Mouse (Mus musculus) left cerebral cortex, postnatal 14 days (tissue): ENCODE data around the gene Prkca. TPM values are rescaled to one million over a fixed set of nuclear protein-coding genes. Genes with fewer than 3 reads are reported as not detected.

Experiments
- DNase-seq, 2 experiments: peaks; one replicate each; pipeline ENCODE4 v3.0.0; 2021 to 2022; ENCODE audit warnings: low spot score in 2 of 2, mixed read lengths in 1 of 2
- intact Hi-C: fragments of 180-260 bp; cut with DNase I; formaldehyde crosslinking; loops from one replicate; pipeline ENCODE4 v1.15.1; 2025
- total RNA-seq, 2 experiments: library from RNA; stranded (reverse); gene quantifications; 2 replicates each; pipeline ENCODE4 v1.2.3; 2021

The Prkca gene
- total RNA-seq, 2 experiments from 2014 or later = 135 to 157 TPM

- intact Hi-C loops = loop anchor here (5.0 kb wide), 3 partner anchors 46 to 216 kb away; no protein-coding TSS in a partner anchor
Measured at GRCm38 (mm10) chr11:108342781-108343768, 653 bp downstream of the Prkca start, which contains the start of gene Apoh. TSS of gene Apoh (plus strand) at chr11:108343354.

GRCm38 (mm10) chr11:108341783-108342182 is 1.9 kb downstream of the Prkca start:
- intact Hi-C loops = loop anchor here (5.0 kb wide), 3 partner anchors 44 to 214 kb away; no protein-coding TSS in a partner anchor
- no peak for DNase-seq

More at GRCm38 (mm10) chr11:108342781-108343768, 653 bp downstream of the Prkca start, which contains the start of gene Apoh:
- DNase-seq = peak; percentile 20 to 33

- DNase-seq = no peak
- intact Hi-C loops = loop anchor here (5.0 kb wide), 3 partner anchors 43 to 213 kb away; no protein-coding TSS in a partner anchor
Measured at GRCm38 (mm10) chr11:108340293-108340692, 3.4 kb downstream of the Prkca start.

- no peak for DNase-seq
- intact Hi-C loops = no loop called here
Measured at GRCm38 (mm10) chr11:108336445-108336844, 7.3 kb downstream of the Prkca start.

- DNase-seq = no peak
- intact Hi-C loops = no loop called here
Measured at GRCm38 (mm10) chr11:108335536-108335935, 8.2 kb downstream of the Prkca start.

- intact Hi-C loops = no loop called here
- DNase-seq = no peak
Measured at GRCm38 (mm10) chr11:108334658-108335057, 9.1 kb downstream of the Prkca start.

- DNase-seq = no peak
- intact Hi-C loops = no loop called here
Measured at GRCm38 (mm10) chr11:108333583-108334379, 9.9 kb downstream of the Prkca start.

- intact Hi-C loops = no loop called here
- DNase-seq = no peak
Measured at GRCm38 (mm10) chr11:108333006-108333405, 10.7 kb downstream of the Prkca start.

- intact Hi-C loops = no loop called here
- DNase-seq = no peak
Measured at GRCm38 (mm10) chr11:108330818-108331217, 12.9 kb downstream of the Prkca start.

- intact Hi-C loops = no loop called here
- no peak for DNase-seq
Measured at GRCm38 (mm10) chr11:108325943-108326342, 17.8 kb downstream of the Prkca start.

- intact Hi-C loops = no loop called here
- DNase-seq = no peak
Measured at GRCm38 (mm10) chr11:108322156-108322555, 21.6 kb downstream of the Prkca start.

GRCm38 (mm10) chr11:108320561-108320960 is 23.2 kb downstream of the Prkca start:
- intact Hi-C loops = no loop called here
- DNase-seq = no peak

- intact Hi-C loops = no loop called here
- no peak for DNase-seq
Measured at GRCm38 (mm10) chr11:108319162-108319561, 24.6 kb downstream of the Prkca start.

GRCm38 (mm10) chr11:108317878-108318277 is 25.9 kb downstream of the Prkca start:
- intact Hi-C loops = no loop called here
- DNase-seq = no peak

- no peak for DNase-seq
- intact Hi-C loops = no loop called here
Measured at GRCm38 (mm10) chr11:108315736-108316135, 28.0 kb downstream of the Prkca start.

GRCm38 (mm10) chr11:108312516-108312915 is 31.2 kb downstream of the Prkca start:
- intact Hi-C loops = no loop called here
- no peak for DNase-seq

GRCm38 (mm10) chr11:108311912-108312311 is 31.8 kb downstream of the Prkca start:
- intact Hi-C loops = no loop called here
- no peak for DNase-seq

GRCm38 (mm10) chr11:108309791-108310190 is 33.9 kb downstream of the Prkca start:
- DNase-seq = no peak
- intact Hi-C loops = no loop called here

- intact Hi-C loops = no loop called here
- no peak for DNase-seq
Measured at GRCm38 (mm10) chr11:108308253-108308652, 35.5 kb downstream of the Prkca start.

GRCm38 (mm10) chr11:108307258-108307657 is 36.5 kb downstream of the Prkca start:
- intact Hi-C loops = no loop called here
- DNase-seq = no peak
